Mouse (Mus musculus) layer of hippocampus, adult 11-12 months (tissue): Measurements from ENCODE around the gene Vps29.

ENCODE experiments used
- DNase-seq: peaks from one replicate; pipeline ENCODE4 v3.0.0; 2022; ENCODE audit warnings: low spot score

Gene Vps29

DNA sequence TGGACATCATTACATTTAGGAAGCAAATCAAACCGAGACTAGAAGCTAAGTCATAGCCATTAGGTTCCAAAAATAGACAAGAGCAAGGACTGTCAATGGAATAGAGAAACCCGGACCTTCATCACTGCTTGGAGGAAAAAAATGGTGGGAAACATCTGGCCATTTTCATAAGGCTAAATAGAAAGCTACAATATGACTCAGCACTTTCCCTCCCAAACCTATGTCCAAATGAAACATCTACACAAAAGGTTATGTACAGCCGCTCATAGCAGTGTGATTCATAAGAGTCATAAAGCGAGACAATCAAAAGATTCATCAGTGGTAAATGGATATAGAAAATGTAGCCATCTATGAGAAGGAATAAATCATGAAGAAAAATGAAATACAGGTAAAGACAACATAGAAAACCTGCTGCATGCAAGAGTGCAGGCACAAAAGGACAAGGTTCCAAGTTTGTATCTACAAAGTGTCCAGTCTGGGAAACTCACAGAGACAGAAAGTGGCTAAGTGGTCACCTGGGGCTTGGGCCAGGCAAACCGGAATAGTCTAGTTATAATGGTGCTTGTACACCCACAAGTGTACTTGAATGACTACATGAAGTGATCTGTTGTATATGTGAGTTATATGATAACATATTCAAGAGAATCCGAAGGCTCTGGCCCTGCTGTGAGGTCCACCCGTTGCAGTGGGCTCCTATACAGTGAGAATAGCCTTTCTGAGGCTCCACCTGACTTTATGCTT lies 17.4 kb upstream of the Vps29 start:
- no peak for DNase-seq

DNA sequence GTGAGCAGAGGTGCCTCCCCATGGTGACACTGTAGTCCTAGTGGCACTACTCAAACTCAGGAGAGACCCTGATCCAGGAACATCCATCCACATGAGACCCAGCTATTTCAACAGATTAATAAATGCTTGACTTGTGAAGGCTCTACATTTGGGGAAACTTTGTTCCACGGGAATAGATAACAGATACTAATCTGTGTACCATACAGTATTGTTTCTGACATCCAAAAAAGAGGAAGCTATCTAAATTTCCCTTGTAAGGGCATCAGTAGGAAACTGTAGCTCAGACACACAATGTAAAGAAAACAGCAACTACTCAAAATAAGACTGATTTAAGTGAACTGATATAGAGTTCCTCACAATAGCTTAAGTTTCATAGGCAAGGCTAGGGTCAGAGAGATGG lies 11.3 kb upstream of the Vps29 start:
- no peak for DNase-seq

DNA sequence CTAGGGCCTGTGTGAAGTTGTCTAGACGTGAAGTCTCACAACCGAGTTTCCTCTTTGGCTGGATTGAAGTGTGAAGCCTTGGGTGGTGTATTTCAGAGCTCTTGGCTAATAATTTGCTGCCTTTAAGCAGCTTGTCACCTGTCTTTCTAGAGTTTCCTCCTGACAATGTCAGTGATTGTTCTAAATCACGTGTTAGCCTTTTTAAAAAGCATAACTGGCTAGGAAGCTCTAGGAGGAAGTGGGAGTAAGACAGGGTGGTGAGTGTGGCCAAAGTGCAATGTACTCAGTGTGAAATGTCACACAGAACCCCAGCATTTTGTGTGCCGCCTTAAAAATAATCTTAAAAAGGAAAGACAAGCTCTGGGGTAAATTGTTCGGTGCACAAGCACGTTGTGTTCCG lies 10.4 kb upstream of the Vps29 start:
- no peak for DNase-seq

DNA sequence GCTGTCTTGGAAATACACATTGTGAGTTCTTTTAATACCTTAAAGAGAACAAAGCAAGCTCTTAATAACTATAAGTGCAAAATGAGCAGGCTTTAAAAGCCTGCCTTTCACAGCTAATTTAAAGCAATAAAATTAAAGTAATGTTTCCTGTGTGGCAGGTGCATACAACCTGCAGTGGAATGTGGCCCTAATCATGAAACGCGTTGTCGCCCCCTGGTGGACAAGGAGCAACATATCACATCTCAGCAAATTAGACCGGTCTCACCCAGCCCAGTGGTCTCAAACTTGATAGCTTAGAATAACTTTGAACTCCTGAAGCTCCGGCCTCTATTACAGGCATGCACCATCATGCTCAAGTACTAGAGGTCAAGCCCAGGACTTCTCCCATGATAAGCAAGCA lies 9.9 kb upstream of the Vps29 start:
- DNase-seq = peak; percentile 69

DNA sequence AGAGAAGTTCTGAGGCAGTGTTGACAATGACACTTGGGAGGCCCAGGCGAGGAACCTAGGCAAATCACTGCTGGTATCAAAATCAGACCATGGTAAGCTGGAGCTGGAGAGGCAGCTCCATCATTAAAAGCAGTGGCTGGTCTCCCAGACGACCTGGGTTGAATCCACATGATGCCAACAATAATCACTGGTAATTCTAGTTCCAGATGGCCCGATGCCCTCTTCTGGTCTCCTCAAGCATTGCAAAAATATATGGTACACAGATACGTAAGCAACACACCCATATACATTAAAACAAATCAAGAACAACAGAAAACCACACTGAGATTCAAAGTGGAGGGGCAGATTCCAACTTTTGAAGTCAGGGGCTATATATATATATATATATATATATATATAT lies 8.4 kb upstream of the Vps29 start:
- DNase-seq = no peak

DNA sequence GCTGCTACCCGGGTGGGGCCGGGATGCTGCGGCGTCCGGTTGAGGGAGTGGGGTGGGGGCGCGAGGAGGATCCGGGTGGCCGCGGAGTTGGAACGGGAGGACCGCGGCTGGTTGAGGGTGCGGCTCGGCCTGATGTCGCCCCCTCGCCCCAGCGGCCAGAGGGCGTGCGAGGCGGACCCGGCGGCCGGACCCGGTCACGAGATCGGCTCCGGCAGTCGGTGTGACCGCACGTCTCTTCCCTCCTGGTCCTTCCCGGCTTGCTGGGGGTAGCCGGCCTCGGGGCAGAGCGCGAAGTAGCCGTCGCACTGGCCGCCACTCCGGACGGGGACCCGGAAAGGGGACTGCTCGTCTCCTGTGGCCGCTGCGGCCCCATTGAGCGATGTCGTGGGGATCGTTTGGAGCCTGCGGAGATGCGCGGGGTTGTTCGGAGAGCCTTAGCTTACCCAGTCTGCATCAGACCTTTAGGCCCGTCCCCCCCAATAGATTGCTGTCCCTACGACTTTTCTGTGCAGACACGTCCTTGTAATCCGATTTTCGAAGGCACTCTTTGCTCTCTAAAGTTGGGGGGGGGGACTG lies 411 bp downstream of the Vps29 start:
- no peak for DNase-seq

DNA sequence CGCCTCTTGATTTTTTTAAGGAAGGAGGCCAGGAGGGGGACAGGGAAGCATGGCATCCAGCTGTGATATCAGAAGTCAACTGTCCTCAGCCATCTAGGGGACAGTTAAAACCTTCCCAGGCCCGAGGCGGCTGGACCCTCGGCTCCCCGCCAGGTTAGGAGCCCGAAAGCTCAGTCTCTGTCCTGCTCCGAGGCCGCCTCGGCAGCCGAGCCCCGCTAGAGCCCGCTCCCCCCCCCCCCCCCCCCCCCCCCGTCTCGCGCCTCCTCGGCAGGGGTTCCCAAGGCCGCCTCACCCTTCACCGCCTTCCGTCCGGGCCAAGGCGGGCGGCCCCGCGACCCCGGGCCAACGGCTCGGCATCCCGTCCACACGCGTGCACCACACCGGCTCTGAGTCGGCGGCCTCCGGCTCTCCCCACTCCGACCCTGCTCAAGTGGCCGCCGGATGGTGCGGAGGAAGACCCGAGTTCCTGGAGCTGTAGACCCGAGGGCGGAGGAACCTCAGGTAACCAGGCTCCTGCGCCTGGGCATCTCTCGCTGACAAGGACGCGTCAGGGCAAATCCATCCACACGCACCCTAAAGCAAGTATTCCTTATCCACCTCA lies 17.5 kb downstream of the Vps29 start, which contains the start of gene Gpn3:
Gene Gpn3, plus strand, starts transcription at position 286 of the 601 bp plus-strand sequence.
- no peak for DNase-seq

DNA sequence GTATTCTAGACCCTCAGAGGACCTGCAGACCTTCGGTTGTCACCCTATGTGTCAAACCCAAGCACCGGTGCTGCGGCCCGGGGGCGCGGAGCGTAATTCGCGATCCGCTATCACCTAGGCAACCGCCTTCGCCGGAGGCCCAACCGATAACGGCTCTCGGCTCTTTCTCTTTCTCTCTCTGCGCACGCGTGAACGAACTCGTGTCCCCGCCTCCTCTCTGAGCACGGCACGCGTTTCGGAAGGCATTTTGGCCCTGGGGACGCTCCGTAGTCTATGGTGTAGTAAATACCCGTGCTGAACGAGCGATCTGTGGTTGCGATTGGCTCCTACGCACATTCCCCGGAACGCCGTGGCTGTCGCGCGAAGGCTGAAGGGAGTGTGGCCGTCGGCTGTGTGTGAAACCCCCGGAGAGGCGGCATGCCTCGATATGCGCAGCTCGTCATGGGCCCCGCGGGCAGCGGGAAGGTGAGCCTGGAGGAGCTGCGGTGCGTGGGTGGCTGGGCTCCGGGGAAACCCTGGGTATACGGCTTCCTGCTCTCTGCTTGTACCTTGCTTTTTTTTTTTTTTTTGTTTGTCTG lies 18.1 kb downstream of the Vps29 start, which contains the start of gene Fam216a:
Gene Fam216a, minus strand, starts transcription at position 173 of the 578 bp plus-strand sequence.
- peak; percentile 99 for DNase-seq

DNA sequence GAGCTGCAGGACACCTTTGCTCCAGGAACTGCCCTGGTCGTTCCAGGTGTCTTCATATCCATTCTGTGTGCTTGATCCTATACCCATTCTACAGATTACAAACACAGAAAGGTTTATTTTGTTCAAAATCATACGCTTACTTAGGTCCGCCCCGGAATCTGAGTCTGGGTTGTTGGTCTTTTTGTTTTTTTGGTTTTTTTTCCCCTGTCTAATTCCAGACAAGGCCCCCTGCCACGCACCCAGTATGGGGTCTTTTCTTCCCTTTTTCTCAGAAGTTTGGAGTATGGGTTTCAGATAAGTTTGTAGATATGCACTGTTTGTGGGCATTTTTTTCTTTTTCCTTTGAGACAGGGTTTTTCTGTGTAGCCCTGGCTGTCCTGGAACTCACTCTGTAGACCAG lies 18.7 kb downstream of the Vps29 start:
- no peak for DNase-seq

DNA sequence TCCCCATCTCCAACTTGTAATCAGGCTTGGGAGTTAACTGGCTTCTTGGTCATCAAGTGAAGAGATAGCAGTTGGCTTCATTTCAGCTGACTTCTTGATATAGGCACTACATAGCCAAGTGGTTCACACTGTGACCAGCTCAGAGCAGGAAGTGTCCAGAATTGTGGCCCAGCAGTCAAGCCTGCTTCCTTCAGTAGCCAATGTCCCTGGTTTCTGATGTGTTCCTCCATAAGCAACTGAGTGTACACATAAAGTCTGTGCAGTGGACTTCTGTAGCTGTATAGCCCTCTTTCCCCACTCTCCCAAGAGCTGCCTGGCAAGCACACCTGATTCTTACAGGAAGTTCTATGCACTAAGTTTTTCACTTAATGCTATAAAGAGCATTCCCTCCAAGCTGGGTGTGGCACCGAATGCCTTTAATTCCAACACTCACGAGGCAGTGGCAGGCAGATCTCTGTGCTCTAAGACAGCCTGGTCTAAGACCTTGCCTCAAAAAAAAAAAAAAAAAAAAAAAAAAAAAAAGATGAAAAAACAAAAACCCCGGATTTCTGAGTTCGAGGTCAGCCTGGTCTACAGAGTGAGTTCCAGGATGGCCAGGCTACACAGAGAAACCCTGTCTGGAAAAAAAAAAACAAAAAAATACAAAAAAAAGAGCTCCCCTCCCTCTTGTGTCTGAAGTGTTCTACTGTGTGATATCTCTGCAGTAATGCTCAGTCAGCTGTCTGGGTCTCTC lies 23.1 kb downstream of the Vps29 start:
- no peak for DNase-seq

DNA sequence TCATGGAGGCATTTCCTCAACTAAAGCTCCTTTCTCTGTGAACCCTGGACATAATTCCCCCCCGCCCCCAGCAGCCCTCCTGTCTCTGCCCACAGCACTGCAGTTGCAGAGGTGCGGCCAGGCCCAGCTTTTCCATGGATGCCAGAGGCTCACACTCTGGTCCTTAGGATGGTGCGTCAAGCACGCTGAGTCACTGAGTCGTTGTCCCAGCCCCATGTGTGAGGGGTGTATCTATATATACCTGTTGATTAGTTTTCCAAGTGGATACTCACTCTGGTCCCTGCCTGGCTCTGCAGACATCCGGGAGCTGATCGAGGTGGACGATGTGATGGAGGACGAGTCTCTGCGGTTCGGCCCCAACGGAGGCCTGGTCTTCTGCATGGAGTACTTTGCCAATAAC lies 24.0 kb downstream of the Vps29 start:
- DNase-seq = no peak

DNA sequence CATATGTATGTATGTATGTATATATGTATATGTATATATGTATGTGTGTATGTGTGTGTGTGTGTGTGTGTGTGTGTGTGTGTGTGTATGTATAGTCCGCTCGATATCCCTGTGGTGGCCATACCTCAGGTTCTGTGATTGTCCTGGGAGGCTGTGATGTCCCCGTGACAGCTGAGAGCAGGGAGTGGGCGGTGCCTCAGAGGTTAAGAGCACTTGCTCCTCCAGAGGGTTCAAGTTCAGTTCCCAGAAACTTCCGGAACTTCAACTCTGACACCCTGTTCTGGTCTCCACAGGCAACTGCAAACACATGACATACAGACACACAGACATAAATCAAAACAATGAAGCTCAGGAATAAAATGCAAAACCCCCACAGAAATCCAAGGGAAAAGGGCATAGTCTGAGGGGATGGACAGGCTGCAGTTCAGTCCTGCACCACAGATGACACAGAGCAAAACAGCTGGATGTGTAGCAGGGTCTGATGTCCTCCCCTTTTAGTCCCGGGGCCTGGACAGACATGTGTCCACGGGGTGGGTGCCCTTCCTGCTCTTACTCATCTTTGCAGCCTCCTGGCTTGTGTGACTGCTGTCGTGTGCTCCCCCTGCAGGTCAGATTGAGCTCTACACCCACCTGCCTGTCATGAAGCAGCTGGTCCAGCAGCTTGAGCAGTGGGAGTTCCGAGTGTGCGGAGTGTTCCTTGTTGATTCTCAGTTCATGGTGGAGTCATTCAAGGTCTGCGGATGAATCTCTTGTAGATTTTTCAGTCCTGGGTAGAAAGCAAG lies 25.4 kb downstream of the Vps29 start:
- peak; percentile 90 for DNase-seq

DNA sequence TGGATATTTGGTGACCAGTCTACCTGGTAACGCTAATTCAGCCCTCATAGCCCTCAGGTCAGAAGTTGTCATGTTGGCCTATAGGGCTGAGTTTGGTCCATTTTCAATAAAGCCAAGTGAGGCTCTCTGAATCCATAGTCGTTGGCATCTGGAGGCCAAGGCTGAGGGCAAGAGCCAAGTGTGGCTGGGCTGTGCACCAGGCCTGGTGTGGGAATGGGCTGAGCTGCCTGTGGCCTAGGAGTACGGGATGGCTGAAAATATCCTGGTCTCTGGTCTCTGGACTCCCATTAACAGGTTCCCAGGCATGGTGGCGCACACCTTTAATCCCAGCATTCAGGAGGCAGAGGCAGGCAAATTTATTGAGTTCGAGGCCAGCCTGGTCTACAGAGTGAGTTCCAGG lies 35.8 kb downstream of the Vps29 start:
- DNase-seq = no peak

DNA sequence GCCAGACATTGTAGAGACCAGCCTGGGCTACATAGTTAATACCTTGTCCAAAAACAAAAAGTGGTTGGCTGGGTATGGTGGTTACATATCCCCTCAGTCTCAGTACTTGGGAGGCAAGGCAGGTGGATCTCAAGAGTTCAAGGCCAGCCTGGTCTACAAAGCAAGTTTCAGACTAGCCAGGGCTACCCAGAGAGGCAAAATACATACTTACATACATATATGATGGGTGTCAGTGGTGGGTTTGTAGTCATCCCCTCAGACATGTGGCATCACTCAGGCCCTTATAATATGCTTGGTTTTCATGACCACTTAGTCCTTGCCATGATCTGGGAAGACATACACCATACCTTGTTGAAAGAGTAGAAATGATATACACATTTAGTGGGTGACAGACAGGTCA lies 36.5 kb downstream of the Vps29 start:
- DNase-seq = no peak

DNA sequence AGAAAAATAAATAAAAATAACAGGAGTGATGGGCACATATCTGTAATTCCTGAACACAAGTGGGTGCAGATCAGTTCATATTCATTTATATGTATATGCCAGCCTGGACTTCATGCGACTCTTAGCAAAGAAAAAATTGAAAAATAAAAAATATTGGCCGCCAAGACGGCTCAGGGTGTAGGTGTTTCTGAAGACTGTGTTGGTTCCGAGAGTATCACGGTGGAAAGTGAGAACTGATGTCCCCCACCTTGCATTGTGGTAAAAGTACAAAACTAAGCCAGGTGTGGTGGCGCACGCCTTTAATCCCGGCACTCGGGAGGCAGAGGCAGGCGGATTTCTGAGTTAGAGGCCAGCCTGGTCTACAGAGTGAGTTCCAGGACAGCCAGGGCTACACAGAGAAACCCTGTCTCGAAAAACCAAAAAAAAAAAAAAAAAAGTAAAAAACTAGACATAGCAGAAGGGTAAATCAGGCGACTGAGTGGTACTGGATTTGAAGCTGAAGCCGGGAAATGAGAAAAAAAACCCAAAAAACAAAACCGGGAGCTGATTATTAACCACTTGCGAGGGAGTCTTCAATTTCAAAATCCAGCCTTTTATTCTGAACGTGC lies 37.1 kb downstream of the Vps29 start:
- no peak for DNase-seq

DNA sequence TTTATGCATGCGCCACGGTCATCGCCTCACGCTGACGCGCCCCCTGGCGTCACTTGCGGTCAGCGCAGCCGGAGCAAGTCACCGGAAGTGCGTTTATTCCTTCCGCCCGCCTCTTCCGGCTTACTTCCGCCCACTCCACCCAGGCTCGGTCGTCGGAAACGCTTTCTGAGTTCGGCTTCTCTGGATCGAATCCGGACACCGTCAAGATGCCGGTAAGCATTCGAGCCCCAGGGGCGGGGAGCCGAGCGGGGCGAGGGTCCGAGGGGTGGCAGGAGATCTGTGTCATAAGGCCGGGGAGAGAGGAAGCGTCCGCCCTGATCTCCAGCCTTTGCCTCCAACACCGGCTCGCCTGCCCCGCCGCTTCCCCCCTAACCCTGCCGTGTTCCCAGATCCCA lies 37.6 kb downstream of the Vps29 start, which contains the start of gene Arpc3:
Gene Arpc3, plus strand, starts transcription at position 93 of the 395 bp plus-strand sequence.
- DNase-seq = peak; percentile 93

DNA sequence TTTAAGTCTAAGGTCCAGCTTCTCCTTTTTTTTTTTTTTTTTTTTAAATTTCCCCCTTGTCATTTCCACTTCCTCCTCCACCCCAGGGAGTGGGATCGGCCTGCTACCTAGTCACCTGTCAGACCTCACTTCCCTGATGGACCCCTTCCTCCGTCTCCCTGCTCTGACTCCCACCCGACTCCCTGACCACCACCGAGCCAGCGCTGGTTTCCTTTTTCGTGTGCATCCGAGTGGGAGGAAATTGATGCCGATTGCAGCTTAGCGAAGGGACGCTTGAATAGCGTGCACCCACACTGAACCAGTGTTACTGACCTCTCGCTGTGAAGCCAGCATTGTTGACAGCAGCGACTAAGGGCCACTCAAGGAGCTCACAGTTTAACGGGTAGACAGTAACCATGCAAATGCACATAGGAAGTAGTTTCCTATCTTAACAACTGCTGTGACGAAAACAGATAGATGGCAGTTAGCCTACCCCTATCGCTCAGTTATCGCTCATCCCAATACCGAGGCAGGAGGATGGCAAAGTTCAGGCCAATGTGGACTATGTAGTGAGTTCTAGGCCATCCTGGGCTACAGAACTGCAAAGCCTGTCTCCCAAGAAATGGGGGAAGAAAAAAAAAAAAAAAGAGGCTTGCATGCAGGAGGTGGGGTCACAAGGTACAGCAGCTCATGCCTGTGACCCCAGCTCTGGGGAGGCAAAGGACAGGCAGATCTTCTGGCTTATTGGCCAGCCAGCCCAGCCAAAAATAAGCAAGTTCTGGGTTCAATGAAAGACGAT lies 38.2 kb downstream of the Vps29 start:
- no peak for DNase-seq

DNA sequence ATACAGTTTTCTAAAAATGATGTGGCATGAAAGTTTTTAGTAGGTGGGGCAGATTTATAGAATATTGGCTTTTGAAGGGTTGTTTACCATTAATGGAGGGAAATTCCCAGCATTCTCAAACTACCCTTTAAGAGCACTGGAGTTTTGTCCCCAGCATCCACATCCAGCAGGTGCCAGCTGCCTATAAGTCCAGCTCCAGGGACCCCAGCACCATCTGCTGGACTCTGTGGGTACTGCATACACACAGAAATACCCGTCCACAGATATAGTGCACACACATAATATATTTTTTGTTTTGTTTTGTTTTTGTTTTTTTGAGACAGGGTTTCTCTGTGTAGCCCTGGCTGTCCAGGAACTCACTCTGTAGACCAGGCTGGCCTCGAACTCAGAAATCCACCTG lies 39.7 kb downstream of the Vps29 start:
- peak; percentile 73 for DNase-seq

DNA sequence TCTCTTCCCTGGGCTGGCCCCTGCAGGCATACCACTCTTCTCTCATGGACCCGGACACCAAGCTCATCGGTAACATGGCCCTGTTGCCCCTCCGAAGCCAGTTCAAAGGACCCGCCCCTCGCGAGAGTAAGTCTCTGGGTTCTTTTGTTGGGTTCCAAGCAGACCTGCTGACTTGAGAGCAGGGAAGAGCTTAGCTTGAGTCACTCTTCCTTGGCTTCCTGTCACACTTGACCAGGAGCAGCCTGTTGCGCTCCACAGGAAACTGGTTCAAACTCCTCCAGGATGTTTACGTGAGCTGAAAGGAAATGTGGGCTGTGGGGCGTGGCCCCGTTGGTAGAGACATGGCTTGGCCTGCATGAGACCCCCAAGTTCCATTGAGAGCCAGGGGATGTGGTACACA lies 42.6 kb downstream of the Vps29 start:
- no peak for DNase-seq

DNA sequence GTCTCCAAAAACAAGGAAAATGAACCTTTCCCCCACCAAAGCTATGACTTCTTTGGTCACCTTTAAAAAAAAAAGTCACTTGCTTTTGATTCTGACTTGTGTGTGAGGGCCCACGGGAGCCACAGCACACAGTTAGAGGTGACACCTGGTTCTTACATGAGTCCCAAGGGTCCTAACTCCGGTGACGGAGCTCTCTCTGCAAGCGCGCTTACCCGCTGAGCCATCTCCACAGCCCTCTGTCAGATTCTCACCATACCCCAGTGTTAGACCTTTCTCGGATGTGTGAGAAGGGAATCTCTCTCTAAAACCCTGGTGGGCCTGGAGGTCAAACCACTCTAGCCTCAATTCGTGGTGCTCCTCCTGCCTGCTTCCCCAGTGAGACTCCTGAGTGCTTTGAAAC lies 43.3 kb downstream of the Vps29 start:
- DNase-seq = no peak
